ENCODE assay signal across 11 mouse cellular contexts in the genomic region with DNA sequence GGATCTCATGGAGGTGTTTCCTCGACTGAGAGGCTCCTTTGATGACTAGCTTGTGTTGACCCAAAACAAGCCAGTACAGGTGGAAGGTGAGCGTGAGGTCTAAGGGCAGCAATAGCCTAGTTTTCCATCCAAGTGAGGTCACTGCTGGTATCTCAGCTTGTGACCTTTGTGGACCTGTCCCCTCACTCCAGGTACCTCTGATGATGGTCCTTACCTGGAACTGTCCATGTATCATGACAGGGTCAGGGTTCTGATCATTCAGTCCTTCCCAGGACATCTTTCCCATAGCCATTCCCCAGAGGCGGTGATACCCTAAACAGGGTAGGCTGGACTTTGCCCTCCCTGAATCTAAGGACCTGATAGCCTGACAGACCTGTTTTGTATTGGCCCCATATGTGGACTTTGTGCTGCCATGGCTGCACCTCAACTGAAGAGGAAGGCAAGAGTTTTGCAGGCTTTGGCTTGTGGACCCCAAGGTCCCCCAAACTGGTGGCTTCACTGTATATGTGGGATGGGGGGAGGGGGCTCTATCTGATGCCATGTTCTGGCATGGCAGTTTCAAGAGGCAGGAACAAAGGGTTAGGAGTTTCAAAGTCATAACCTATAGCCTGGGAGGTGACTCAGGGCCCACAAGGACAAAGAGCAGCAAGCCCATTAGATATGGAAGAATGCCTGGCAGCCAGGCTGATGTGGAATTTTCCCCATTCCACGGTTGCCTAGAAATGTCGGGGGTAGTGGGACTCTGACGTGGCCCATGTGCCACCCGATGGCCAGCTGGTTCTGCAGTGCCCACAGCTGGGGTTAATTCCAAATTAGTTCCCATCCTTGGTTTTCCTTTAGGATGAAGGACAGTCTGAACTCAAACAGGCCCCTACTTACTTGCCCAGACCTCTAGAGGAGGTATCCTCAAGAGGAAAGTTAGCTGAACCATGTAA. TPM values are rescaled to one million over a fixed set of nuclear protein-coding genes. Genes with fewer than 3 reads are reported as not detected.
A peak's percentile ranks its signal among the peaks of the same experiment; 100 is the strongest.
DNase-seq lines count a peak whose midpoint lies in the region; ATAC-seq and TF ChIP-seq lines count a peak whose summit lies in the region.
"Had no signal": no experiment of that assay in that cellular context is flagged by ENCODE, and none has a peak within 500 bp of the region (broad histone marks: within the 10 kb centered on the region; RNA-seq: fewer than 3 reads in every experiment).

No protein-coding gene starts in this region.

- no peak for TF ChIP-seq POLR2A in MEL (IDR thresholded peaks at IDR 0.05; ENCODE audit: control insufficient read depth in 1 of 2, insufficient read depth in 1 of 2, low read depth in 1 of 2, low read length in 2 of 2, poor library complexity in 1 of 2)

- H3K4me1 ChIP-seq in forebrain, embryonic 10.5 days, result peaks cover 26% of the 10 kb centered on the region
- H3K4me1 ChIP-seq in forebrain, embryonic 13.5 days, result peaks cover 9% of the 10 kb centered on the region
- H3K4me1 ChIP-seq in MEL (ENCODE audit: control insufficient read depth in 1 of 2, insufficient read depth in 2 of 2, low read length in 2 of 2), result no peaks in the 10 kb centered on the region
- H3K4me1 ChIP-seq in intestine, embryonic 14.5 days (replicated peaks; ENCODE audit: control insufficient read depth, insufficient read depth, low read length), result no peaks in the 10 kb centered on the region
- H3K4me1 ChIP-seq in liver, embryonic 16.5 days (ENCODE audit: control insufficient read depth, low read depth, low read length), result peaks cover 5% of the 10 kb centered on the region

- no peak overlapping the region for H3K27ac ChIP-seq in forebrain, embryonic 10.5 days
- H3K27ac ChIP-seq in forebrain, embryonic 13.5 days, result no peak overlapping the region
- no peak overlapping the region for H3K27ac ChIP-seq in MEL (ENCODE audit: control insufficient read depth, low read depth, low read length)
- peak overlapping the region; percentile 57 for H3K27ac ChIP-seq in intestine, embryonic 14.5 days (ENCODE audit: low read depth)
- no peak overlapping the region for H3K27ac ChIP-seq in liver, embryonic 16.5 days (ENCODE audit: low read length)

- TF ChIP-seq RAD21 in MEL (IDR thresholded peaks at IDR 0.05; ENCODE audit: low read depth, low read length), result no peak

- peak overlapping the region; percentile 54; the same call in 1 of the 2 replicates for H3K4me3 ChIP-seq in forebrain, embryonic 10.5 days
- no peak overlapping the region for H3K4me3 ChIP-seq in forebrain, embryonic 13.5 days
- no peak overlapping the region for H3K4me3 ChIP-seq in MEL (ENCODE audit: control insufficient read depth in 1 of 2, insufficient read depth in 1 of 2, low read depth in 2 of 2, low read length in 2 of 2)
- H3K4me3 ChIP-seq in intestine, embryonic 14.5 days (ENCODE audit: low read depth, low read length), result peak overlapping the region; percentile 41; the same call in 1 of the 2 replicates
- H3K4me3 ChIP-seq in liver, embryonic 16.5 days (ENCODE audit: low read depth, low read length), result no peak overlapping the region

- DNase-seq in forebrain, embryonic 10.5 days (ENCODE audit: extremely low spot score, low spot score), result no peak
- DNase-seq in MEL (ENCODE audit: low read depth, low spot score), result no peak
- DNase-seq in intestine, embryonic 14.5 days (ENCODE audit: low spot score), result peak; percentile 65
- no peak for DNase-seq in cerebellum, postnatal 36 days
- no peak for DNase-seq in cerebellum, postnatal 25 days

- 78% methylated on average over 7 of the region's 7 CpGs for WGBS in forebrain, embryonic 10.5 days
- WGBS in forebrain, embryonic 13.5 days, result 73% methylated on average over 7 of the region's 7 CpGs
- WGBS in intestine, embryonic 14.5 days, result 58% methylated on average over 7 of the region's 7 CpGs
- 46% methylated on average over 7 of the region's 7 CpGs for WGBS in liver, embryonic 16.5 days (ENCODE audit: insufficient replicate concordance)

- no peak for TF ChIP-seq CTCF in MEL (IDR thresholded peaks at IDR 0.05 in 2 of 3, conservative IDR thresholded peaks at IDR 0.05 in 1 of 3; ENCODE audit: control insufficient read depth in 1 of 3, insufficient read depth in 1 of 3, low read depth in 2 of 3, low read length in 3 of 3, poor library complexity in 1 of 3, severe bottlenecking in 1 of 3)

- no peaks in the 10 kb centered on the region for H3K79me2 ChIP-seq in MEL (ENCODE audit: control insufficient read depth, insufficient read depth, low read length, poor library complexity)

- TF ChIP-seq EP300 in MEL (IDR thresholded peaks at IDR 0.05; ENCODE audit: low read depth in 1 of 2, low read length in 2 of 2), result no peak

- ATAC-seq in forebrain, embryonic 13.5 days, result no peak
- ATAC-seq in intestine, embryonic 14.5 days (replicated peaks; ENCODE audit: low FRiP score, low TSS enrichment, low read depth), result no peak; the same call in 1 of the 2 replicates
- peak; percentile 9; the same call in 1 of the 2 replicates for ATAC-seq in liver, embryonic 16.5 days (ENCODE audit: low read depth)
- no peak for ATAC-seq in granulocyte monocyte progenitor cell, adult 5-6 weeks (replicated peaks; ENCODE audit: poor library complexity, severe bottlenecking)

- H3K9ac ChIP-seq in forebrain, embryonic 13.5 days, result no peak overlapping the region
- H3K9ac ChIP-seq in MEL (ENCODE audit: control insufficient read depth, low read depth, low read length, poor library complexity, severe bottlenecking), result no peak overlapping the region
- no peak overlapping the region for H3K9ac ChIP-seq in intestine, embryonic 14.5 days (ENCODE audit: low read length)
- no peak overlapping the region for H3K9ac ChIP-seq in liver, embryonic 16.5 days (ENCODE audit: low read depth, low read length)

- H3K27me3 ChIP-seq in forebrain, embryonic 10.5 days (ENCODE audit: poor library complexity, severe bottlenecking), result peaks cover 31% of the 10 kb centered on the region
- peaks cover 26% of the 10 kb centered on the region for H3K27me3 ChIP-seq in forebrain, embryonic 13.5 days
- no peaks in the 10 kb centered on the region for H3K27me3 ChIP-seq in MEL (ENCODE audit: control insufficient read depth in 1 of 2, insufficient read depth in 2 of 2, low read length in 2 of 2)
- peaks cover 23% of the 10 kb centered on the region for H3K27me3 ChIP-seq in intestine, embryonic 14.5 days (replicated peaks; ENCODE audit: control insufficient read depth, insufficient read depth, low read length)
- H3K27me3 ChIP-seq in liver, embryonic 16.5 days (ENCODE audit: control insufficient read depth, insufficient read depth, low read depth, low read length), result peaks cover 24% of the 10 kb centered on the region

- H3K36me3 ChIP-seq in forebrain, embryonic 10.5 days (replicated peaks), result peaks cover 49% of the 10 kb centered on the region
- H3K36me3 ChIP-seq in forebrain, embryonic 13.5 days (ENCODE audit: poor library complexity, severe bottlenecking), result peaks cover 38% of the 10 kb centered on the region
- H3K36me3 ChIP-seq in MEL (ENCODE audit: control insufficient read depth in 1 of 2, insufficient read depth in 2 of 2, low read length in 2 of 2), result peaks cover 0 to 7% of the 10 kb centered on the region in 2 experiments; a peak in 2 of 4 replicates
- peaks cover 33% of the 10 kb centered on the region for H3K36me3 ChIP-seq in intestine, embryonic 14.5 days (ENCODE audit: control insufficient read depth, insufficient read depth, low read length)
- H3K36me3 ChIP-seq in liver, embryonic 16.5 days (ENCODE audit: control insufficient read depth, insufficient read depth), result peaks cover 13% of the 10 kb centered on the region

- no peaks in the 10 kb centered on the region for H3K9me3 ChIP-seq in forebrain, embryonic 10.5 days
- H3K9me3 ChIP-seq in forebrain, embryonic 13.5 days (replicated peaks), result no peaks in the 10 kb centered on the region
- H3K9me3 ChIP-seq in MEL (replicated peaks; ENCODE audit: insufficient read depth, low read length), result no peaks in the 10 kb centered on the region
- H3K9me3 ChIP-seq in intestine, embryonic 14.5 days (ENCODE audit: control insufficient read depth, low read length), result no peaks in the 10 kb centered on the region
- H3K9me3 ChIP-seq in liver, embryonic 16.5 days (replicated peaks; ENCODE audit: control insufficient read depth, low read length), result no peaks in the 10 kb centered on the region

- H3K4me2 ChIP-seq in forebrain, embryonic 13.5 days, result no peak overlapping the region; the same call in 1 of the 2 replicates
- H3K4me2 ChIP-seq in intestine, embryonic 14.5 days (ENCODE audit: low read length), result peak overlapping the region; percentile 52
- H3K4me2 ChIP-seq in liver, embryonic 16.5 days (ENCODE audit: low read depth, low read length), result no peak overlapping the region

RNA-seq across cellular contexts. Expression of gene Gal3st1, which starts 0.9 kb away (rescaled TPM):
- 0.16 and 0.17 TPM in 2 replicates for polyA plus RNA-seq in forebrain, embryonic 10.5 days (2016; fragmentation: Nextera tagmentation; extraction: Ambion mirVana)
- polyA plus RNA-seq in forebrain, embryonic 13.5 days (2015; fragmentation: Nextera tagmentation; extraction: Ambion mirVana), result 0.58 and 0.76 TPM in 2 replicates
- total RNA-seq in MEL (2012; rRNA removed), result 0.12 and 0.20 TPM in 2 replicates
- under 1 TPM in 1 of 2 experiments, not detected in 1; 0.07 TPM for polyA plus RNA-seq in MEL (2012; ENCODE audit: insufficient read depth in 1 of 2, insufficient read length in 2 of 2, low read depth in 1 of 2, low replicate concordance in 2 of 2, missing spikeins in 1 of 2)
- 14.7 and 17.4 TPM in 2 replicates for polyA plus RNA-seq in intestine, embryonic 14.5 days (2014; fragmentation: Nextera tagmentation; extraction: Ambion mirVana)
- polyA plus RNA-seq in liver, embryonic 16.5 days (2015; fragmentation: Nextera tagmentation; extraction: Ambion mirVana), result 1.0 and 2.1 TPM in 2 replicates
- 0.21 and 1.3 TPM in 2 replicates for total RNA-seq in granulocyte monocyte progenitor cell, adult 5-6 weeks (2014; fragmentation: Nextera tagmentation)
- total RNA-seq in granulocyte monocyte progenitor cell, adult 5-6 weeks (2017), result 0.62 and 1.0 TPM in 2 replicates

RNA-seq across cellular contexts. Expression of gene 4930556J24Rik, which starts 6.0 kb away (rescaled TPM):
- polyA plus RNA-seq in forebrain, embryonic 10.5 days (2016; fragmentation: Nextera tagmentation; extraction: Ambion mirVana), result 0.36 TPM in 2 replicates
- polyA plus RNA-seq in forebrain, embryonic 13.5 days (2015; fragmentation: Nextera tagmentation; extraction: Ambion mirVana), result 0.20 TPM in 1 of 2 replicates, not detected in the other
- total RNA-seq in MEL (2012; rRNA removed), result 0.31 and 0.39 TPM in 2 replicates
- polyA plus RNA-seq in MEL (2012; ENCODE audit: insufficient read depth in 1 of 2, insufficient read length in 2 of 2, low read depth in 1 of 2, low replicate concordance in 2 of 2, missing spikeins in 1 of 2), result under 1 TPM in 1 of 2 experiments, not detected in 1; 0.47 TPM
- 0.15 TPM in 1 of 2 replicates, not detected in the other for polyA plus RNA-seq in intestine, embryonic 14.5 days (2014; fragmentation: Nextera tagmentation; extraction: Ambion mirVana)
- 0.07 and 0.12 TPM in 2 replicates for polyA plus RNA-seq in liver, embryonic 16.5 days (2015; fragmentation: Nextera tagmentation; extraction: Ambion mirVana)
- not detected in 2 replicates for total RNA-seq in granulocyte monocyte progenitor cell, adult 5-6 weeks (2014; fragmentation: Nextera tagmentation)
- not detected in 2 replicates for total RNA-seq in granulocyte monocyte progenitor cell, adult 5-6 weeks (2017)
- polyA plus RNA-seq: brain, embryonic 14.5 days; forebrain, embryonic 11.5 days; limb, embryonic 14.5 days had no signal

RNA-seq across cellular contexts. Expression of gene Pes1, which starts 18.8 kb away (rescaled TPM):
- 116 and 118 TPM in 2 replicates for polyA plus RNA-seq in forebrain, embryonic 10.5 days (2016; fragmentation: Nextera tagmentation; extraction: Ambion mirVana)
- 70.6 and 77.0 TPM in 2 replicates for polyA plus RNA-seq in forebrain, embryonic 13.5 days (2015; fragmentation: Nextera tagmentation; extraction: Ambion mirVana)
- total RNA-seq in MEL (2012; rRNA removed), result 224 and 240 TPM in 2 replicates
- polyA plus RNA-seq in MEL (2012; ENCODE audit: insufficient read depth in 1 of 2, insufficient read length in 2 of 2, low read depth in 1 of 2, low replicate concordance in 2 of 2, missing spikeins in 1 of 2), result 100 to 1,000 TPM; 301 to 498 TPM
- polyA plus RNA-seq in intestine, embryonic 14.5 days (2014; fragmentation: Nextera tagmentation; extraction: Ambion mirVana), result 75.4 and 79.3 TPM in 2 replicates
- 32.4 and 37.9 TPM in 2 replicates for polyA plus RNA-seq in liver, embryonic 16.5 days (2015; fragmentation: Nextera tagmentation; extraction: Ambion mirVana)
- 69.2 and 87.0 TPM in 2 replicates for total RNA-seq in granulocyte monocyte progenitor cell, adult 5-6 weeks (2014; fragmentation: Nextera tagmentation)
- total RNA-seq in granulocyte monocyte progenitor cell, adult 5-6 weeks (2017), result 124 and 182 TPM in 2 replicates

RNA-seq across cellular contexts. Expression of gene Sec14l4, which starts 48.7 kb away (rescaled TPM):
- not detected in 2 replicates for polyA plus RNA-seq in forebrain, embryonic 10.5 days (2016; fragmentation: Nextera tagmentation; extraction: Ambion mirVana)
- 0.10 TPM in 1 of 2 replicates, not detected in the other for polyA plus RNA-seq in forebrain, embryonic 13.5 days (2015; fragmentation: Nextera tagmentation; extraction: Ambion mirVana)
- not detected in 2 replicates for total RNA-seq in MEL (2012; rRNA removed)
- not detected for polyA plus RNA-seq in MEL (2012; ENCODE audit: insufficient read depth in 1 of 2, insufficient read length in 2 of 2, low read depth in 1 of 2, low replicate concordance in 2 of 2, missing spikeins in 1 of 2)
- 0.05 and 0.38 TPM in 2 replicates for polyA plus RNA-seq in intestine, embryonic 14.5 days (2014; fragmentation: Nextera tagmentation; extraction: Ambion mirVana)
- 4.7 and 6.3 TPM in 2 replicates for polyA plus RNA-seq in liver, embryonic 16.5 days (2015; fragmentation: Nextera tagmentation; extraction: Ambion mirVana)
- total RNA-seq in granulocyte monocyte progenitor cell, adult 5-6 weeks (2014; fragmentation: Nextera tagmentation), result not detected in 2 replicates
- total RNA-seq in granulocyte monocyte progenitor cell, adult 5-6 weeks (2017), result not detected in 2 replicates
- polyA plus RNA-seq: brain, embryonic 14.5 days; forebrain, embryonic 11.5 days had no signal

RNA-seq across cellular contexts. Expression of gene Tcn2, which starts 50.6 kb away (rescaled TPM):
- polyA plus RNA-seq in forebrain, embryonic 10.5 days (2016; fragmentation: Nextera tagmentation; extraction: Ambion mirVana), result 19.4 and 21.1 TPM in 2 replicates
- 11.6 and 12.5 TPM in 2 replicates for polyA plus RNA-seq in forebrain, embryonic 13.5 days (2015; fragmentation: Nextera tagmentation; extraction: Ambion mirVana)
- 11.4 and 14.1 TPM in 2 replicates for total RNA-seq in MEL (2012; rRNA removed)
- polyA plus RNA-seq in MEL (2012; ENCODE audit: insufficient read depth in 1 of 2, insufficient read length in 2 of 2, low read depth in 1 of 2, low replicate concordance in 2 of 2, missing spikeins in 1 of 2), result 10 to 100 TPM in 1 of 2 experiments, not detected in 1; 16.0 TPM
- polyA plus RNA-seq in intestine, embryonic 14.5 days (2014; fragmentation: Nextera tagmentation; extraction: Ambion mirVana), result 37.9 and 39.0 TPM in 2 replicates
- polyA plus RNA-seq in liver, embryonic 16.5 days (2015; fragmentation: Nextera tagmentation; extraction: Ambion mirVana), result 34.8 and 37.3 TPM in 2 replicates
- total RNA-seq in granulocyte monocyte progenitor cell, adult 5-6 weeks (2014; fragmentation: Nextera tagmentation), result 69.5 and 77.3 TPM in 2 replicates
- total RNA-seq in granulocyte monocyte progenitor cell, adult 5-6 weeks (2017), result 46.0 and 51.7 TPM in 2 replicates

Comparison
In these comparisons a context has a peak if more than half of its experiments do, and no peak if none do; other contexts are left out.
1. H3K4me3 ChIP-seq: peak in forebrain, embryonic 10.5 days (single experiment) and intestine, embryonic 14.5 days (single experiment); none in forebrain, embryonic 13.5 days (single experiment), MEL (0 of 2) and liver, embryonic 16.5 days (single experiment).